Mouse (Mus musculus): ENCODE results near the gene D230025D16Rik. TPM values are rescaled to one million over a fixed set of nuclear protein-coding genes. Genes with fewer than 3 reads are reported as not detected.

D230025D16Rik gene
- total and polyA plus RNA-seq, 2 experiments from 2014 or later = 24.6 to 36.7 TPM

DNA sequence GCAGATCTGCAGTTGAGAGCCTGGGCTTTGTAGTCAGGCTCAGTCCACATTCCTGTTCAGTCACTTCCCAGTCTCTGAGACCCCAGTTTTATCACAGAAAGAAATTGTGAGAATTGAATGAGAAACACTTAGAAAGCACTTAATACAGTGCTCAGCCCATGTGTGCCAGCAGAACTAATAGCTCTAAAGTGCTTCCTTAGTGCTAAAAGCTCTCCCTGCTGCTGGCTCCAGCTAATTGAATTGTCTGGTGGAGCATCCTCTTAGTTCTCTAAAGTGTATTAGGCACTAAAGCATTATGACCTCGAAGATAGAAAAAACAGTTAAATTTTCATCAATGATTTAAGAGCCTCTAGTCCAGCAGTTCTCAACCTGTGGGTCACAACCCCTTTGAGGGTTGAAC is 19.2 kb upstream of the D230025D16Rik start:
- Histone ChIP-seq H3K4me2 (ENCODE audit: low read depth, low read length, poor library complexity, severe bottlenecking) (no peak overlapping the region), H3K9ac (replicated peaks; ENCODE audit: low read length, poor library complexity, severe bottlenecking) (no peak overlapping the region), H3K4me3 (ENCODE audit: low read depth, low read length) (no peak overlapping the region), H3K4me1 (ENCODE audit: insufficient read depth, low read length) (no peaks in the 10 kb centered on the region), H3K27ac (ENCODE audit: low read depth, low read length) (no peak overlapping the region), H3K36me3 (ENCODE audit: insufficient read depth, low read length) (no peaks in the 10 kb centered on the region; the same call in 1 of the 2 replicates), H3K9me3 (ENCODE audit: low read length) (no peaks in the 10 kb centered on the region), H3K27me3 (ENCODE audit: insufficient read depth, low read length) (no peaks in the 10 kb centered on the region)
- no peak for ATAC-seq (ENCODE audit: low FRiP score)
- no peak for TF ChIP-seq CTCF (IDR thresholded peaks at IDR 0.05)
- 96% methylated on average over 1 of the region's 1 CpGs for WGBS
- DNase-seq (ENCODE audit: low spot score) = peak; percentile 28

DNA sequence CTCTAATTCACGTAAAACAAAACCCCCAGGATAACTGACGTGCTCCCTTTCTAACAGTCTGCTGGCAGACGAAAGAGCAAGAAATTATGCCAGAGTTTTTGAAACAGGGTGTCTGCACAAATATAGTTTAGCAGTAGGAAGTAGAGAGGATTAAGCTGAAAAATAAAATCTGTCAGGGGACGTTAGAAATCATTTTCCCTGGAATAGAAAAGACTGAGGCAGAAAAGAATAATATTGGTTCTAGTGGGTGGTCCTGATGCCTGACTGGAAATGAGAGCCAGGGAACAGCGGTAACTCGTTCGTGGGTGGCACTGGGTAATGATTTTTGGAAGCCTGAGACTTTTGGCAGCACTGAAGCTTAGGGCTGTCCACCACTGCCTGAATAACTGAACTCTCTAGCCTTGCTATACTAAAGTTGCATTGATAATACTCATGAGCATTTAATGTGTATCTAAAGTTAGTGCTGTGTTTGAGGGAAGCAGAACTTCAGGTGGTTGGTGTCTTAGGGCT is 18.1 kb upstream of the D230025D16Rik start:
- no peak; the same call in 1 of the 2 replicates for ATAC-seq (ENCODE audit: low FRiP score)

DNA sequence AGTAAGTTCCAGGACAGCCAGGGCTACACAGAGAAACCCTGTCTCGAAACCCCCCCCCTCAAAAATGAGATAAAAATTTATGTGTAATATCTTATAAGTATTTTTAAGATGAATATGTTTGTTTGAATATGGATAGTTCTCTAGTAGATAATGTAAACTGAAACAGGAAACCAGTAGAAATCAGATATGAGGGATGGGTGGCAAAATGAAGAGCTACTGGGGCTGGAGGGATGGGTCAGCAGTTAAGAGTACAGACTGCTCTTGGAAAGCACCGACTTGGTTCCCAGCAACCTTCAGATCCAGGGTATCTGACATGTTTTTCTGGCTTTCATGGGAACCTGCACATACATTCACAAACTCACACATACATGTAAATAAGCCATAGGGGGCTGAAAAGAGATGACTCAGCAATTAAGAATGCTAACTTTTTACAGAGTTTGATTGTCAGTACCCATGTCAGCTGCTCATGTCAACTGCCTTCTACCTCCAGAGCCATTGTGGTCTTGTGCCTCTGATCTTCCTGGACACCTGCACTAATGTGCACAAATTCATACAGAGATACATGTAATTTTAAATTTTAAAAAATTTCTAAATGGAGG is 17.2 kb upstream of the D230025D16Rik start:
- H3K4me3 ChIP-seq (ENCODE audit: low read depth, low read length) = no peak overlapping the region

More for the DNA sequence above, 18.1 kb upstream of the D230025D16Rik start:
- Histone ChIP-seq H3K9ac (replicated peaks; ENCODE audit: low read length, poor library complexity, severe bottlenecking) (no peak overlapping the region), H3K9me3 (ENCODE audit: low read length) (no peaks in the 10 kb centered on the region), H3K36me3 (ENCODE audit: insufficient read depth, low read length) (no peaks in the 10 kb centered on the region; the same call in 1 of the 2 replicates), H3K4me1 (ENCODE audit: insufficient read depth, low read length) (no peaks in the 10 kb centered on the region), H3K4me2 (ENCODE audit: low read depth, low read length, poor library complexity, severe bottlenecking) (no peak overlapping the region), H3K4me3 (ENCODE audit: low read depth, low read length) (no peak overlapping the region), H3K27me3 (ENCODE audit: insufficient read depth, low read length) (no peaks in the 10 kb centered on the region), H3K27ac (ENCODE audit: low read depth, low read length) (no peak overlapping the region)
- WGBS = 60% methylated on average over 7 of the region's 7 CpGs
- TF ChIP-seq CTCF (IDR thresholded peaks at IDR 0.05) = no peak
- DNase-seq (ENCODE audit: low spot score) = peak; percentile 50

DNA sequence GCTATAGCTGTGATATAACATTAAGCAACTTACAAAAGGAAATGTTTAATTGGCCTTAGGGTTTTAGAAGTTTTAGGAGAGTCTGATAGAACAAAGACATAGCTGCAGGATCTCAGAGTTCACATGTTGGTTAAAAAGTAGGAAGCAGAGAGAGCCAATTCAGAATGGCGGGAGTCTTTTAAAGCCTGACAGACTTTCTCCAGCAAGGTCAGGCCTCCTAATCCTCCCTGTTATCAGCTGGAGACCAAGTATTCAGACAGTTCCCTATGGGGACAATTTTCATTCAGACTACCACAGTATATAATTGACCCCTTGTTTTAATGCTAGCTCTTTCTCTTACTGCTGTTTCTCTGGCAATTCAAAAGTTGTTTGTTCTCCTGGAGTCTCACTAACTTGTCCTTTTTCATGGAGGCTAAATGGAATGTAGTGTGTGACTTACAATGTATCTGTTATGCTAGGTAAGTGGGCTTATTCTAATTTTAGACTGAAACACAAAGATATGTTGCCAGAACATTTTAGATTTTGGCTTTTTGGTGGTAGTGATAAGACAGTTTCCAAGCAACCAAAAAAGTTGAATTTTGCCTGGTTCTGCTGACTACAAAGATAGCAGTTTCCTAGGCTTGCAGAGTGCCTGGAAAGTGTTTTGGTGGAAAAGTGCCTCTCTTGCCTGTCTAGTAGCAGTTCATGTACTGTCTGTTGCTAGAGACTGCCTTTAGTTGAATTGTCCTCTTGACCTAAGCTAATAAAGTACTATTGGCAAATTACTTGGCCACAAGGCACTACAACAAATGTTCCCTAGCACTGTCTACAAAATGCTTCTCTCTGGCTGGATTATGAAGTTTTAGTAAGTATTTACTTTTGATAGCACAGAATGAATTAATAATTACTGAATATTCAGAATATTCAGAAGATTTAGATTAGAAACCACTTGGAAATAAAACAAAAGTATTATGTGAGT is 15.5 kb upstream of the D230025D16Rik start:
- DNase-seq (ENCODE audit: low spot score) (no peak), ATAC-seq (ENCODE audit: low FRiP score) (no peak)
- no peak overlapping the region for H3K27ac ChIP-seq (ENCODE audit: low read depth, low read length)
- no peaks in the 10 kb centered on the region for H3K36me3 ChIP-seq (ENCODE audit: insufficient read depth, low read length)
- H3K27me3 ChIP-seq (ENCODE audit: insufficient read depth, low read length) = no peaks in the 10 kb centered on the region
- no peak overlapping the region for H3K9ac ChIP-seq (replicated peaks; ENCODE audit: low read length, poor library complexity, severe bottlenecking)
- no peak overlapping the region for H3K4me2 ChIP-seq (ENCODE audit: low read depth, low read length, poor library complexity, severe bottlenecking)
- TF ChIP-seq CTCF (IDR thresholded peaks at IDR 0.05) = no peak
- 23% methylated on average over 1 of the region's 1 CpGs for WGBS
- no peaks in the 10 kb centered on the region for H3K4me1 ChIP-seq (ENCODE audit: insufficient read depth, low read length)
- no peaks in the 10 kb centered on the region for H3K9me3 ChIP-seq (ENCODE audit: low read length)
- H3K4me3 ChIP-seq (ENCODE audit: low read depth, low read length) = no peak overlapping the region

More for the DNA sequence above, 17.2 kb upstream of the D230025D16Rik start:
- ATAC-seq (ENCODE audit: low FRiP score) (no peak), DNase-seq (ENCODE audit: low spot score) (no peak)
- no peak overlapping the region for H3K27ac ChIP-seq (ENCODE audit: low read depth, low read length)
- no peaks in the 10 kb centered on the region for H3K27me3 ChIP-seq (ENCODE audit: insufficient read depth, low read length)
- H3K36me3 ChIP-seq (ENCODE audit: insufficient read depth, low read length) = no peaks in the 10 kb centered on the region; the same call in 1 of the 2 replicates
- no peaks in the 10 kb centered on the region for H3K9me3 ChIP-seq (ENCODE audit: low read length)
- no peak overlapping the region for H3K9ac ChIP-seq (replicated peaks; ENCODE audit: low read length, poor library complexity, severe bottlenecking)
- no peaks in the 10 kb centered on the region for H3K4me1 ChIP-seq (ENCODE audit: insufficient read depth, low read length)
- no peak overlapping the region for H3K4me2 ChIP-seq (ENCODE audit: low read depth, low read length, poor library complexity, severe bottlenecking)
- WGBS = 98% methylated on average over 2 of the region's 2 CpGs
- TF ChIP-seq CTCF (IDR thresholded peaks at IDR 0.05) = no peak

DNA sequence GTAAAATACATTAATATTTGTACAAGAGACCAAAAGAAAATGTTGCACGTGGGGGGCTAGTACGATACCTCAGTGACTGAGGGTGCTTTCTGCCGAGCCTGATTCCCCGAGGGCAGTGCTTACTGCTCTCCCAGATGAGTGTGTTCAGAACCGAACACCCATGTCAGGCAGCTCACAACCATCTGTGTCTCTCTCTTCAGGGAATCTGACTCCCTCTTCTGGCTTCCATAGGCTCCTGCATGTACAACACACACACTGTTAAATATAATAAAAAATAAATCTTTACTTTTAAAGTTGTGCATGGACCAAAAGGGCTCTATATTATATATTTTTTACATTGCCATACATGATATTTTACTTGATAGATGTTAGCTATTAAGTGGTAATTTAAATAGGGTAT is 10.8 kb upstream of the D230025D16Rik start:
- no peaks in the 10 kb centered on the region for H3K4me1 ChIP-seq (ENCODE audit: insufficient read depth, low read length)
- DNase-seq (ENCODE audit: low spot score) = no peak
- WGBS = 94% methylated on average over 5 of the region's 5 CpGs

More for the DNA sequence above, 10.8 kb upstream of the D230025D16Rik start:
- Histone ChIP-seq H3K36me3 (ENCODE audit: insufficient read depth, low read length) (no peaks in the 10 kb centered on the region; the same call in 1 of the 2 replicates), H3K27ac (ENCODE audit: low read depth, low read length) (no peak overlapping the region), H3K27me3 (ENCODE audit: insufficient read depth, low read length) (no peaks in the 10 kb centered on the region), H3K4me3 (ENCODE audit: low read depth, low read length) (no peak overlapping the region), H3K4me2 (ENCODE audit: low read depth, low read length, poor library complexity, severe bottlenecking) (no peak overlapping the region), H3K9ac (replicated peaks; ENCODE audit: low read length, poor library complexity, severe bottlenecking) (no peak overlapping the region), H3K9me3 (ENCODE audit: low read length) (no peaks in the 10 kb centered on the region)
- no peak for ATAC-seq (ENCODE audit: low FRiP score)
- TF ChIP-seq CTCF (IDR thresholded peaks at IDR 0.05) = peak; percentile 17; the same call in 1 of the 2 replicates
